Mouse (Mus musculus): Measurements from ENCODE around the gene Helz2.

The Helz2 gene

GRCm38 (mm10) chr2:181241602-181242313 is at the start of gene Helz2:
Helz2 (minus strand) TSS chr2:181242027.
- no peak for DNase-seq (ENCODE audit: low spot score)

DNA sequence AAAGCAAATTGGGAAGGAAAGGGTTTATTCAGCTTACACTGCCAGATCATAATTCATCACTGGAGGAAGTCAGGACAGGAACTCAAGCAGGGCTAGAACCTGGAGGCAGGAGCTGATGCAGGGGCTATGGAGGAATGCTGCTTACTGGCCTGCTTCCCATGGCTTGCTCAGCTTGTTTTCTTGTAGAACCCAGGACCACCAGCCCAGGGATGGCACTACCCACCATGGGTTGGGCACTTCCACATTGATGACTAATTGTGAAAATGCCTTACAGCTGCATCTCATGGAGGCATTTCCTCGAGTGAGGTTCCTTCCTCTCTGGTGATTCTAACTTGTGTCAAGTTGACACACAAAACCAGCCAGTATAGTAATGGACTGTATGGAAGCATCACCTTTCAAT is 49.1 kb upstream of the Helz2 start:
- no peak for DNase-seq (ENCODE audit: low spot score)

DNA sequence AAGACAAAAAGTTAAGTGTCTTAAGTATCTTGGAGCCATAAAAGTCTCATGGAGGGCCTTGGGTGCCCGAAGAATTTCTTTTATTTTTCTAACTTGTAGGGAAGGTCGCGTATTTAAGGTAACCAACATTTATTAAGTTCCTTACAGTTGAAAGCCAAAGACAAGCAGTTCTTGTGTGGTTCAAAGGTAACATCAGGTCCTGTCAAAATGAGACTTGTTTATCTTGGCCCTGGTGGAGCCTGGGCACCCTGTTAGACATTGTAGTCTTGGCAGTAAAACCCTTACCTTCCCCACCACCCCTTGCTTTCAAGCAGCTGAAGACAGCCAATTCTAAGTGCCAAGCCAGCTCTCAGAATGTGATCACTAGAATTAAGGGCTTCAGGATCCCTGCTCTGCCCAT is 46.9 kb upstream of the Helz2 start:
- DNase-seq (ENCODE audit: low spot score), result no peak

DNA sequence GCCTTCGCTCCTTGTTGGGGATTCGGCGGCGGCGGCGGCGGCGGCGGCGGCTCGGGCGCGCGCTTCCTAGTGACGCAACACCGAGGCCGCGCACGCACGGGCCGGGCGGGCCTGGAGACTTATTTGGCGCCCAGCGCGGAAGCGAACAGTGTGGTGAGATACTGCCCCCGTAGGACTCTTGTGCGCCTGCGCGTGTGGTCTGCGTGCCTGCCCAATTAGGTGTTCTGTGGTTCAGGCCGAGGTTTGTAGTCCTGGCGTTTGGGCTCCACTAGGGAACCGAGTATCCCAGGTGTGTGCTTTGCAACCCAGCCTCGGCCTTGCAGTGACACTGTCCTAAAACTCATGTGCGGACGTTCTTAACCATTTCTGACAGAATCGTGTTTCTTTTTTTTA is 46.1 kb upstream of the Helz2 start, which contains the start of gene Gmeb2:
Gene Gmeb2, minus strand, starts transcription at position 78 of the 393 bp plus-strand sequence.
- peak; percentile 98 for DNase-seq (ENCODE audit: low spot score)

DNA sequence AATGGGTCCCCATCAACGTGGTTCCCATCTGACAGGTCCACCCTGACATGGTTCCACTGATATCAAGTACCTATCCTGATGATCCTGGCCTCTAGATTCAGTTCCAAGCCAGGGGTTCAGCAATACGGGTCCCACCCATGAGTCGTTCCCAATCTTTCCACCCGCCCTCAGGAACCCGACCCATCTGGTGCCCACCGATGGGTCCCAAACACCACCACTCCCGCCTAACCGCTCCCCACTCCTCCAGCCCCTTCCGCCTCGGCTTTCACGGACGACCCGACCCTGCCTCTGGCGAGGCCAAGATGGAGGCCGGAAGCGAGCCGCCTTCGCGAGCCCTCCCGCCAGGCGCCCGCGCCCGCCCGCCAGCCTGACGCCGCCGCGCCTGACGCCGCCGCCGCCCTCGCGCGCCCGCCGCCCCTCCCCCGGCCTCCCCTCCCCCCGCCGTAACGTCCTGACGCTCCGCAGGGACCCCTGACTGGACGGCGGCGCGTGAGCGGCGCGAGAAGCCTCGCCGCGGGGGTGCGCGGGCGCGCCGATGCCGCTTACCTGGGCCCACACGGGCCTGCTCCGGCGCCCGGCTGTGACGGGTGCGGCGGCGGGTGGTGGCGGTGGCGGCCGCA is 45.6 kb upstream of the Helz2 start:
- DNase-seq (ENCODE audit: low spot score), result peak; percentile 84

- DNase-seq (ENCODE audit: low spot score), result peak; percentile 10
Observed at GRCm38 (mm10) chr2:181286629-181287337, 45.0 kb upstream of the Helz2 start.

DNA sequence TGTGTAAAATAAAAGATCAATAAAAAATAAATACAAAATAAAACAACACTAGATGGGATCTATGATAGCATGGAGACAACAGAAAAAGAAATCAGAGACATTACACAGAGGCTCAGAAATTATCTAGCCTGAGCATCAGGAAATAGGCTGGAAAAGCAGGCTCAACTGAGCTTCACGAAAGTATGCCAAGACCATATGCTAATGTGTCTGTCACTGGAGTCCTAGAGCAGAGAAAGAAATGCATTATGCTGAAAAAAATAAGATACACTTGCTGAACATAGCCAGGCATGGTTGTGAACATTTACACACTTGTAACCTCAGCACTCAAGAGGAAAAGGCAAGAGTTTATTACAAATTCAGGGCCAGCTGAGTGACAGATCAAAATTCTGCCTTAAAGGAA is 38.1 kb upstream of the Helz2 start:
- DNase-seq (ENCODE audit: low spot score), result no peak

DNA sequence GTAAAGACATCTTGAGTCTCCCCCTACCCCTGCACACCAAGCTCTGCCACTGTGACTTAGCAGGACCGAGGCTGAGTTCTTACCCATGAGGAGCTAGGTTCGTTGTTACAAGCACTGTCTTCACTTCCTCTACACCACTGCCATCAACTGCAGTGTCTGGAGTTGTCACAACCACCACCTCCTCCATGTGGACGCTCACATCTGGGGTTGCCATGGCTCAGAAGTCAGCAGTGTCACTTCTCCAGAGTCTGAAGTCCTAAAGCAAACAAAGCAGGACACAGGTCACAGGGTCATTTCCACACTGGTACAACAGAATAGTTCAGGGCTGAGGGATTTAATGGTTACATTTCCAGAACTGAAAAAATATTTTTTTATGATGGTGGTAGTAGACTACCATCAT is 36.0 kb upstream of the Helz2 start:
- no peak for DNase-seq (ENCODE audit: low spot score)

- no peak for DNase-seq (ENCODE audit: low spot score)
Observed at GRCm38 (mm10) chr2:181276766-181277165, 34.9 kb upstream of the Helz2 start.

- no peak for DNase-seq (ENCODE audit: low spot score)
Observed at GRCm38 (mm10) chr2:181274639-181275038, 32.8 kb upstream of the Helz2 start.

DNA sequence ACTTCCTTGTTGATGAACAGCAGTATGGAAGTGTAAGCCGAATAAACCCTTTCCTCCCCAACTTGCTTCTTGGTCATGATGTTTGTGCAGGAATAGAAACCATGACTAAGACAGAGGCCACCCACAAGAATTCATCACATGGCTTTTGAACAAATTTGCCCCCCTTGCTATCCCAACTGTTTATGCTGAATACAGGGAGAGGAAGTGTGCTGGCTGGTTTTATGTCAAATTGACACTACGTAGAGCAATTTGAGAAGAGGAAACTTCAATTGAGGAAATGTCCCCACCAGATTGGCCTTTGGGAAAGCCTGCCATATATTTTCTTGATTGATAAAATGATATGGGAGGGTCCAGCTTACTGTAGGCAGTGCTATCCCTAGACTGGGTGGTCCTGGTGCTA is 32.0 kb upstream of the Helz2 start:
- no peak for DNase-seq (ENCODE audit: low spot score)

- DNase-seq (ENCODE audit: low spot score), result no peak
Observed at GRCm38 (mm10) chr2:181272092-181272491, 30.3 kb upstream of the Helz2 start.

GRCm38 (mm10) chr2:181266839-181267238 is 25.0 kb upstream of the Helz2 start:
- DNase-seq (ENCODE audit: low spot score), result no peak

DNA sequence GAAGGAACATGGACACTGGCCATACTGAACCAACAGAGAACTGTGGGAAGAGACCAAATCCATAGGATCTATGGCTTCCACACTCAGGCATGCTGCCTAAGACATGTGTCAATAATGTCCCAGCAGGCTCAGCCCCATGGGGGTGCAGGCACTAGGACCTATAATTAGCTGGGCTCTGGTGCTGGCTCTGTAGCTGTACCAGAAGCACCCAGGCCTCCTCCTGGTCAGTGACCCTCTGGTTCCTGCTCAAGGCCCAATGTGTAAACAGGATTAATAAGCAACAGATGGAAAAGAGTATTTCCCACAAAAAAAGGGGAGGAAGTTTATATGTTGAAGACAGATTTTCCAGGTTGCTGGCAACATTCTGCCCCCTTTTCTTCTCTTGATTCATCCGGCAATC is 11.4 kb upstream of the Helz2 start:
- no peak for DNase-seq (ENCODE audit: low spot score)

DNA sequence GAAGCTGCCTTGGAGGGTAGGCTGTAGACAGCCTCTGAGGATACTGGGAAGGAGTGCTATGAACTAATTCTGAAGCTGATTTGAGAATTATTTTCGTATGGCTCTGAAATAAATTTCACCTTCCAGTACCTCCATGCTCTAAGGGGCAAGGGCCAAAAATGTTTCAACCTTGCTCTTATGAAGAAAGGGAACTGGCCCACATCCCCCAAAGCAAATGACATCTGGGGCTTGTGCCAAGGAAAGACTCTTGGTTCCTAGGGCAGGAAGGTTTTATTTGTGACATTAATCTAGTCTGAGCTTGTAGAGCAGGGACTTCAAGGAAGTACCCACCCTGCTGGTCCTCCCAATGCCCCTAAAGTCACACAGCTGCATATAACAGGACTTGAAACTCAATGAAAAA is 10.0 kb upstream of the Helz2 start:
- DNase-seq (ENCODE audit: low spot score), result no peak

DNA sequence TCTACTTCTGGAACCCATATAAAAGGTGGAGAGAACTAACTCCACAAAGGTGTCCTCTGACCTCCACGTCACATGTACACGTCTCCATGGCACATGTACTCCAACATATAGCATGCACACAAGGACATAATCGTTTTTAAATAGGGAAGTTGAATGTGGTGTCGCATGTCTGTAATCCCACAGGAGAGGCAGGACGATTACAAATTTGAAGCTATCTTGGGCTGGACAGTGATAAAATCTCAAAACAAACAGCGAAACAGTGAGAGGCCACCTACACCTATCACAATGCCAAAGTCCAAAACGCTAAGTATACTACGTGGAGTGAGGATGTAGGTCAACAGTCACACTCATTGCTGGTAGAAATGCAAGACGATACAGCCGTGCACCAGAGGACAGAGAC is 7.4 kb upstream of the Helz2 start:
- no peak for DNase-seq (ENCODE audit: low spot score)

- no peak for DNase-seq (ENCODE audit: low spot score)
Observed at GRCm38 (mm10) chr2:181245031-181245430, 3.2 kb upstream of the Helz2 start.

DNA sequence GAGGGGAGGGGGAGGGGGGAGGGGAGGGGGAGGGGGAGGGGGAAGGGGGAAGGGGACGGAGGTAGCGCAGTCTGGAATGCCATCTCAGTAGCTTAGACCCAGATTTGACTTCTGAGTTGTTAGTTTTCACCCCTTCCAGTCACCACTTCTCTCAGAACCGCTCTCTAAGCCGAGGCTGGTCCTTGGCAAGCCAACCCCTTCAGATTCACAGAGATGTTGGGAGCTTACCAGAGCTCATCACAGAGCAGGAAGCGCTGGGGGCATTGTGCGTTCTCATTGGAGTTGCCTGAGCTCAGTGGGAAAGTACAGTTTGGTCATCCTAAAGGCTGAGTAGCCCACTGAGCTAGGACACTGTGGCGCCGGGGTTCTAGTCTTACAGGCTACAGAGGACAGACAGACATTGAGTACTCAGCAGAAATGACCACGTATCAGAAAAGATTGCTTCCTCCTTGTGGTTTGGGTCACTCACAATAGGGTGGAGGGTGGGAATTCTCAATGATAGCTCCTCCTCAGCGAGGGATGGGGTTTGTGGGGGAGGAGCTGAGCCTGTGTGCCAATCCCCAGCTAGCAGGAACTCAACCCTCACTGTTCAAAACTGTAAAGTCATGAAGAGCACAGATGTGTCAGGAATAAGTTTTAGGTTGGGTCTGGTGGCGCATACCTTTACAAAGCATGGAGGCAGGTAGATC is 2.0 kb upstream of the Helz2 start:
- DNase-seq (ENCODE audit: low spot score), result no peak

GRCm38 (mm10) chr2:181242314-181242665 is 463 bp upstream of the Helz2 start:
- no peak for DNase-seq (ENCODE audit: low spot score)

DNA sequence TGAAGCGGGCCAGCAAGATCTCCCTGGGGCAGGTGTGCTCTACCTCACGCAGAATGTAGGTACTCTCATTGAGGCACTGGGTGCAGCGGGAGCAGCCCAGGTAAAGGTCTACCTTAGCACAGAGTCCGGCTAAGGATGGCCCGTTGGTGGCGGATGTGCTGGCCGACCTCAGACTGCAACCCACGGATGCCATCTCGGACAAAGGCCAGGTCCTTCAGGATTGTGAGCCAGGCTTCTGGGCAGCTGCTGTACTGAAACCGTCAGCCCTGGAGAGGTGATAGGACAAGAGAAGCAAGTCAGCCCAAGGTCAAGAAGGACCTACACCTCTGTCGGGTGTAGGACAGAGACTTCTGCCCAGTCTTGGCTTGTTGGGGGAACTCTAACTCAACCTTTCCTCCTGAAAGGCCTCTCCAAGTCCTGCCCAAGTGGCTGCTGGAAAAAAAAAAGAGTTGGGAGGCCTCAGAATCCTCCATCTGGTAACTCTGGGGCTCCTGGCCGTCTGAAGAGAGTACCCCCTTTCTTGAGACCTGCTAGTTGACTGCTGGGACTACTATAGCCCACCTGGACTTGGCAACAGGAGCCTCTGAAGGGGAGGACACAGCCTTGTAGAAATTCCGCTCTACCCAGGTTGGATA is 904 bp downstream of the Helz2 start:
- DNase-seq (ENCODE audit: low spot score), result no peak

DNA sequence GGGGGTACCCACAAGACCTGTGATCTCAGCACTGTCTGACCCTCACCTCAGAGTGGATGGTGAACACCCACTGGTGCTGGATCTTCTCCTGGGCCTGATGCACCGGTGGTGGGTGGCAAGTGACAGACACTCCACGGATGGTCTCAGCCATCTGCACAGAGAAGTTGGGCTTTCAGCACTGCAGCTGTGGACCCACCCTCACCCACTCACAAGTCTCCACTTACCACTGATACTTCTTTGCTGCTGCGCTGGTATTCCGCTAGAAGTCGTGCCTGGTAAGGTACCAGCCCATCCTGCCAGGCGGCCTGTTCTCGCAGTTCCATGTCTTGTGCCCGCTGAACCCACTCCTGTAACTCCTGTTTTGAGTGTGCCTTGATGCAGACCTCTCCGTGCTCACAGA is 2.6 kb downstream of the Helz2 start:
- no peak for DNase-seq (ENCODE audit: low spot score)

DNA sequence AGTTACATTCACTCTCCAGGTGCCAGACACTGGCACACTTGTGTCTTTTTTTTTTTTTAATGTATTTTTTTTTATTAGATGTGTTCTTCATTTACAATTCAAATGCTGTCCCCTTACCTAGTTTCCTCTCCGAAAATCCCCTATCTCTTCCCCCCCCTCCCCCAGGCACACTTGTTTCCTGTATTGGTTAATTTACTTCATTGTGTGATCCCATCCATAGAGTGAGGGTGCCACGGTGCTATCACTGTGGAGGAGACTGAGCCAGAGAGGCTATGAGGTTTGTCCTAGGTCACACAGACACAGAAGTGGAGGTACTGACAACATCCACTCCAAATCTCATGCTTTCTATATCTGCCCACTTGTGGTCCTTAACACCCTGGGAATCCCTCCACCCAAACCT is 3.0 kb downstream of the Helz2 start:
- no peak for DNase-seq (ENCODE audit: low spot score)
